Mouse (Mus musculus) midbrain, embryonic 11.5 days (tissue): ENCODE measurements at regions not wholly inside any gene's neighbourhood (a gene's known extent, or its start where the extent isn't known, plus 50 kb on each side); places are given as distances from the start of the nearest gene placed in this dataset.

ENCODE experiments used
- ATAC-seq: fragments of 200-750 bp; cut with Nextera tagmentation; 2 replicates; pipeline ENCODE4 v1.8.0; 2017; ENCODE audit warnings: moderate TSS enrichment, moderate library complexity; ENCODE audit not compliant: low FRiP score
- DNase-seq: peaks from one replicate; pipeline ENCODE4 v3.0.0; 2015; ENCODE audit warnings: low spot score; ENCODE audit errors: missing footprints
- H3K27ac ChIP-seq: fragments of 300-500 bp; sonication (generic); 2 replicates; pipeline ENCODE4 v1.5.1; 2014; ENCODE audit warnings: low read depth, low read length
- H3K27me3 ChIP-seq: fragments of 300-500 bp; sonication (generic); 2 replicates; pipeline ENCODE4 v1.6.1; 2014; ENCODE audit warnings: mild to moderate bottlenecking, low read length, moderate library complexity, mixed read lengths; ENCODE audit not compliant: control insufficient read depth, insufficient read depth
- H3K36me3 ChIP-seq: fragments of 300-500 bp; sonication (generic); 2 replicates; pipeline ENCODE4 v1.6.1; 2014; ENCODE audit warnings: mild to moderate bottlenecking, low read length, moderate library complexity, mixed read lengths; ENCODE audit not compliant: control insufficient read depth, insufficient read depth
- H3K4me1 ChIP-seq: fragments of 300-500 bp; sonication (generic); 2 replicates; pipeline ENCODE4 v1.6.1; 2014; ENCODE audit warnings: low read length; ENCODE audit not compliant: control insufficient read depth, insufficient read depth
- H3K4me2 ChIP-seq: fragments of 300-500 bp; sonication (generic); 2 replicates; pipeline ENCODE4 v1.6.1; 2014; ENCODE audit warnings: mild to moderate bottlenecking, moderate library complexity
- H3K4me3 ChIP-seq: fragments of 300-500 bp; sonication (generic); 2 replicates; pipeline ENCODE4 v1.5.1; 2014; ENCODE audit warnings: low read depth, low read length
- H3K9ac ChIP-seq: fragments of 300-500 bp; sonication (generic); 2 replicates; pipeline ENCODE4 v1.6.1; 2014; ENCODE audit warnings: low read length
- H3K9me3 ChIP-seq: fragments of 300-500 bp; sonication (generic); 2 replicates; pipeline ENCODE4 v1.6.1; 2016; ENCODE audit warnings: low read length; ENCODE audit not compliant: control insufficient read depth
- WGBS: fragments of 180-500 bp; shearing (Covaris S2); extraction: QIAGEN DNeasy Blood & Tissue Kit; methylation state at CpG from one replicate; pipeline ENCODE4 v1.1.7; 2014; 5-methylcytosine and 5-hydroxymethylcytosine counted together

- Histone ChIP-seq H3K4me1 (peaks cover 4% of the 10 kb centered on the region), H3K4me2 (no peak overlapping the region), H3K36me3 (no peaks in the 10 kb centered on the region), H3K27me3 (no peaks in the 10 kb centered on the region), H3K27ac (no peak overlapping the region), H3K9me3 (no peaks in the 10 kb centered on the region), H3K9ac (no peak overlapping the region), H3K4me3 (no peak overlapping the region)
- ATAC-seq (no peak), DNase-seq (no peak)
- 85% methylated on average over 3 of the region's 3 CpGs for WGBS
Measured at GRCm38 (mm10) chr5:64472008-64472407, 315.9 kb downstream of the Tbc1d1 start.

- ATAC-seq (no peak), DNase-seq (no peak)
- peaks cover 5% of the 10 kb centered on the region for H3K4me1 ChIP-seq
- no peaks in the 10 kb centered on the region for H3K27me3 ChIP-seq
- H3K27ac ChIP-seq = no peak overlapping the region
- no peaks in the 10 kb centered on the region for H3K9me3 ChIP-seq
- no peaks in the 10 kb centered on the region for H3K36me3 ChIP-seq
- WGBS = 89% methylated on average over 10 of the region's 10 CpGs
- no peak overlapping the region for H3K9ac ChIP-seq
- no peak overlapping the region for H3K4me2 ChIP-seq
- no peak overlapping the region for H3K4me3 ChIP-seq
Measured at GRCm38 (mm10) chr5:64472415-64472814, 316.3 kb downstream of the Tbc1d1 start.

GRCm38 (mm10) chr5:64474868-64475267 is 318.8 kb downstream of the Tbc1d1 start:
- Histone ChIP-seq H3K9me3 (no peaks in the 10 kb centered on the region), H3K27ac (no peak overlapping the region), H3K36me3 (no peaks in the 10 kb centered on the region), H3K9ac (no peak overlapping the region), H3K4me1 (peaks cover 5% of the 10 kb centered on the region), H3K27me3 (no peaks in the 10 kb centered on the region), H3K4me3 (no peak overlapping the region), H3K4me2 (no peak overlapping the region)
- WGBS = 93% methylated on average over 1 of the region's 1 CpGs
- ATAC-seq = no peak
- DNase-seq = no peak

- Histone ChIP-seq H3K9me3 (no peaks in the 10 kb centered on the region), H3K27ac (no peak overlapping the region; the same call in 1 of the 2 replicates), H3K4me3 (no peak overlapping the region), H3K4me1 (peaks cover 5% of the 10 kb centered on the region), H3K36me3 (no peaks in the 10 kb centered on the region), H3K27me3 (no peaks in the 10 kb centered on the region), H3K9ac (no peak overlapping the region), H3K4me2 (no peak overlapping the region)
- 59% methylated on average over 8 of the region's 8 CpGs for WGBS
- DNase-seq = no peak
- peak; percentile 17; the same call in 1 of the 2 replicates for ATAC-seq
Measured at GRCm38 (mm10) chr5:64475736-64476519, 319.8 kb downstream of the Tbc1d1 start.

- Histone ChIP-seq H3K27ac (no peak overlapping the region), H3K4me3 (no peak overlapping the region), H3K4me2 (no peak overlapping the region), H3K9me3 (no peaks in the 10 kb centered on the region), H3K27me3 (no peaks in the 10 kb centered on the region), H3K36me3 (no peaks in the 10 kb centered on the region), H3K9ac (no peak overlapping the region), H3K4me1 (peaks cover 5% of the 10 kb centered on the region)
- DNase-seq (no peak), ATAC-seq (peak; percentile 76)
- WGBS = 17% methylated on average over 11 of the region's 11 CpGs
Measured at GRCm38 (mm10) chr5:64476641-64477369, 320.7 kb downstream of the Tbc1d1 start.

DNA sequence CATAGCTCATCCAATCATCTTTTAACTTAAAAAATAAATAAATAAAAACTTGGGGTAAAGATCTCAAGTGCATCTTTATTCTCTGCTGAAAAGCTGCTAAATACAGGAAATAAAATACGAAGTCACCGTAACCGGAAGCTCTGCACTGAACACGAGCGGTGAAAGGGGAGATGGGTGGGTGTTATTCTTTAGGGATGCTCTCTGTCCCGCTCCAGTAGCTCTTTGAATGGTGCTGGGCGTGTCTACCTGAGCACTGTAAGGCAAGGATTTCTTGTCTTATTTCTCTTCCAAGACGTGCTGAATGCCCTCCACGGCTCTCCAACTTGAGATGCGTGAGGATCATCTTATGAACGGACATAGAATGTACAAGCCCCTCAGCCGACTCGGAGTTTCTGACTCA is 322.0 kb downstream of the Tbc1d1 start:
- no peaks in the 10 kb centered on the region for H3K9me3 ChIP-seq
- H3K27me3 ChIP-seq = no peaks in the 10 kb centered on the region
- no peak overlapping the region for H3K9ac ChIP-seq
- H3K27ac ChIP-seq = no peak overlapping the region
- ATAC-seq (no peak), DNase-seq (no peak)
- no peaks in the 10 kb centered on the region for H3K36me3 ChIP-seq
- no peak overlapping the region for H3K4me2 ChIP-seq
- 80% methylated on average over 13 of the region's 13 CpGs for WGBS
- no peak overlapping the region for H3K4me3 ChIP-seq
- H3K4me1 ChIP-seq = peaks cover 5% of the 10 kb centered on the region

- H3K27me3 ChIP-seq = no peaks in the 10 kb centered on the region
- DNase-seq = no peak
- ATAC-seq = no peak
- H3K4me2 ChIP-seq = no peak overlapping the region
- H3K9ac ChIP-seq = no peak overlapping the region
- H3K4me1 ChIP-seq = peaks cover 5% of the 10 kb centered on the region
- H3K27ac ChIP-seq = no peak overlapping the region
- H3K9me3 ChIP-seq = no peaks in the 10 kb centered on the region
- 86% methylated on average over 10 of the region's 10 CpGs for WGBS
- no peaks in the 10 kb centered on the region for H3K36me3 ChIP-seq
- H3K4me3 ChIP-seq = no peak overlapping the region
Measured at GRCm38 (mm10) chr5:64478599-64479214, 322.6 kb downstream of the Tbc1d1 start.

- DNase-seq = no peak
- no peaks in the 10 kb centered on the region for H3K9me3 ChIP-seq
- no peaks in the 10 kb centered on the region for H3K27me3 ChIP-seq
- no peak overlapping the region for H3K4me3 ChIP-seq
- no peak overlapping the region for H3K9ac ChIP-seq
- H3K4me1 ChIP-seq = peaks cover 5% of the 10 kb centered on the region
- no peak for ATAC-seq
- no peak overlapping the region for H3K4me2 ChIP-seq
- WGBS = 70% methylated on average over 8 of the region's 8 CpGs
- H3K36me3 ChIP-seq = no peaks in the 10 kb centered on the region
- no peak overlapping the region for H3K27ac ChIP-seq
Measured at GRCm38 (mm10) chr5:64479315-64479714, 323.2 kb downstream of the Tbc1d1 start.

- Histone ChIP-seq H3K36me3 (no peaks in the 10 kb centered on the region), H3K9me3 (no peaks in the 10 kb centered on the region), H3K27ac (no peak overlapping the region), H3K27me3 (no peaks in the 10 kb centered on the region), H3K9ac (no peak overlapping the region), H3K4me2 (no peak overlapping the region), H3K4me3 (no peak overlapping the region), H3K4me1 (peaks cover 6% of the 10 kb centered on the region)
- WGBS = 94% methylated on average over 3 of the region's 3 CpGs
- ATAC-seq (no peak), DNase-seq (no peak)
Measured at GRCm38 (mm10) chr5:64485043-64485442, 318.1 kb upstream of the Klf3 start.
